Mouse (Mus musculus) lung, postnatal 0 days (tissue): ENCODE measurements around the gene Sart3.

ENCODE experiments used
- CTCF ChIP-seq: IDR thresholded peaks from 2 replicates; pipeline ENCODE4 v1.5.1; 2016; ENCODE audit warnings: antibody characterized with exemption, mild to moderate bottlenecking
- EP300 ChIP-seq: IDR thresholded peaks from 2 replicates; pipeline ENCODE4 v1.6.1; 2016; ENCODE audit warnings: antibody characterized with exemption, mild to moderate bottlenecking, control low read depth

- TF ChIP-seq CTCF (no peak), EP300 (no peak)
Observed at GRCm38 (mm10) chr5:113806414-113806813, 34.1 kb upstream of the Sart3 start.
